Mouse (Mus musculus): Measurements from ENCODE around the gene Klrc3. TPM values are rescaled to one million over a fixed set of nuclear protein-coding genes. Genes with fewer than 3 reads are reported as not detected.

Klrc3 gene
- polyA plus RNA-seq, 1 experiment from 2014 or later, result not detected

DNA sequence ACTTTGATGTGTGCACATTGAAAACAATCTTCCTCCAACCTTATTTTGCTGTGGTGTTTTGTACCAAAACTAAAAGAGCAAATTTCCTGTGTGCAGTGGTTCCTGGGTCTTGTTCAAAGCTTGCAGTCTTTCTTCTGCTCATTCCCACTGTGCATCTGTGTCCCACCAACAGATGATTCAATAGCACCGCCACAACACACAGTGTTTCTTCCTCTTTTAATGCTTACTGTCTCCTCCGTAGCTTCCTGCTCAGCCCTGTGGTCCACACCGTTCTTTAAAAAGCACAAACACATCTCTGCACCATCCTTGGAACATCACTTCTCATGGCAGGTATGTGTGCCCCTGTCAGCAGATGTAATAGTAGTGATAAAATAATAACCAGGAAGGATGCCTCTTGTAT, 51.6 kb downstream of the Klrc3 start, which contains the start of gene Klrd1:
Klrd1 (plus strand) TSS at position 275 of the 400 bp plus-strand sequence.
- no peak for ATAC-seq
- 69% methylated on average over 3 of the region's 3 CpGs for WGBS
- H3K4me2 ChIP-seq (ENCODE audit: low read depth, low read length), result no peak within 1 kb of the TSS
- no peaks in the 10 kb centered on the region for H3K4me1 ChIP-seq (ENCODE audit: control insufficient read depth, insufficient read depth, low read length)
- H3K27ac ChIP-seq (ENCODE audit: low read length), result no peak within 1 kb of the TSS
- H3K4me3 ChIP-seq (ENCODE audit: low read length), result no peak within 1 kb of the TSS
- no peaks in the 10 kb centered on the region for H3K27me3 ChIP-seq (replicated peaks; ENCODE audit: control insufficient read depth, insufficient read depth, low read length)
- no peaks in the 10 kb centered on the region for H3K36me3 ChIP-seq (ENCODE audit: control insufficient read depth, insufficient read depth, low read length)
- no peaks in the 10 kb centered on the region for H3K9me3 ChIP-seq (ENCODE audit: control insufficient read depth, low read length)
- no peak within 1 kb of the TSS for H3K9ac ChIP-seq (ENCODE audit: low read depth, low read length)

Small RNA genes lying within 50 kb of the gene (microRNA-seq; reads per million reads assigned to microRNA genes)
- gene Mir680-1, result not detected

Other genes starting within 250 kb of the Klrc3 start
- gene Clec1b, start 246.0 kb downstream of the Klrc3 start, polyA plus RNA-seq (2015; fragmentation: Nextera tagmentation; extraction: Ambion mirVana), result 0.76 and 0.89 TPM in 2 replicates
- 0.09 and 0.15 TPM in 2 replicates for gene Clec9a, start 234.5 kb downstream of the Klrc3 start, polyA plus RNA-seq (2015; fragmentation: Nextera tagmentation; extraction: Ambion mirVana)
- 3.6 and 3.8 TPM in 2 replicates for gene Clec1a, start 191.3 kb downstream of the Klrc3 start, polyA plus RNA-seq (2015; fragmentation: Nextera tagmentation; extraction: Ambion mirVana)
- 0.06 TPM in 1 of 2 replicates, not detected in the other for gene Olr1, start 136.2 kb downstream of the Klrc3 start, polyA plus RNA-seq (2015; fragmentation: Nextera tagmentation; extraction: Ambion mirVana)
- 0.11 TPM in 1 of 2 replicates, not detected in the other for gene Tmem52b, start 130.8 kb downstream of the Klrc3 start, polyA plus RNA-seq (2015; fragmentation: Nextera tagmentation; extraction: Ambion mirVana)
- gene Gabarapl1, start 110.2 kb downstream of the Klrc3 start, polyA plus RNA-seq (2015; fragmentation: Nextera tagmentation; extraction: Ambion mirVana), result 37.9 and 38.7 TPM in 2 replicates
- not detected in 2 replicates for gene Klre1, start 65.4 kb downstream of the Klrc3 start, polyA plus RNA-seq (2015; fragmentation: Nextera tagmentation; extraction: Ambion mirVana)
- gene Klrd1, start 51.6 kb downstream of the Klrc3 start, polyA plus RNA-seq (2015; fragmentation: Nextera tagmentation; extraction: Ambion mirVana), result 1.6 and 2.4 TPM in 2 replicates
- gene Klrk1, start 19.5 kb downstream of the Klrc3 start, polyA plus RNA-seq (2015; fragmentation: Nextera tagmentation; extraction: Ambion mirVana), result 0.59 and 0.79 TPM in 2 replicates
- 0.09 and 0.11 TPM in 2 replicates for gene Klrc2, start 17.4 kb upstream of the Klrc3 start, polyA plus RNA-seq (2015; fragmentation: Nextera tagmentation; extraction: Ambion mirVana)
- 0.27 and 0.49 TPM in 2 replicates for gene Klrc1, start 35.6 kb upstream of the Klrc3 start, polyA plus RNA-seq (2015; fragmentation: Nextera tagmentation; extraction: Ambion mirVana)
- not detected in 2 replicates for gene Klri1, start 73.8 kb upstream of the Klrc3 start, polyA plus RNA-seq (2015; fragmentation: Nextera tagmentation; extraction: Ambion mirVana)
- 0.07 and 0.15 TPM in 2 replicates for gene Klri2, start 97.1 kb upstream of the Klrc3 start, polyA plus RNA-seq (2015; fragmentation: Nextera tagmentation; extraction: Ambion mirVana)
- gene Gm156, start 140.9 kb upstream of the Klrc3 start, polyA plus RNA-seq (2015; fragmentation: Nextera tagmentation; extraction: Ambion mirVana), result not detected in 2 replicates
- gene Gm17631, start 219.3 kb upstream of the Klrc3 start, polyA plus RNA-seq (2015; fragmentation: Nextera tagmentation; extraction: Ambion mirVana), result not detected in 2 replicates
- gene Klra17, start 233.3 kb upstream of the Klrc3 start, polyA plus RNA-seq (2015; fragmentation: Nextera tagmentation; extraction: Ambion mirVana), result not detected in 2 replicates